Mouse (Mus musculus) gonadal fat pad, adult 2 months (tissue): Measurements from ENCODE around the gene Farsa. TPM values are rescaled to one million over a fixed set of nuclear protein-coding genes. Genes with fewer than 3 reads are reported as not detected.

ENCODE experiments used
- DNase-seq: peaks from one replicate; pipeline ENCODE4 v3.0.0-alpha.2; 2012; ENCODE audit warnings: low read depth
- polyA plus RNA-seq: library from polyadenylated mRNA; depleted of rRNA; stranded (reverse); fragments of >200 nt; gene quantifications from 2 replicates; pipeline ENCODE4 v1.2.3, GENCODE M21; 2012

Farsa gene
- polyA plus RNA-seq, 1 experiment: 52.1 TPM

DNA sequence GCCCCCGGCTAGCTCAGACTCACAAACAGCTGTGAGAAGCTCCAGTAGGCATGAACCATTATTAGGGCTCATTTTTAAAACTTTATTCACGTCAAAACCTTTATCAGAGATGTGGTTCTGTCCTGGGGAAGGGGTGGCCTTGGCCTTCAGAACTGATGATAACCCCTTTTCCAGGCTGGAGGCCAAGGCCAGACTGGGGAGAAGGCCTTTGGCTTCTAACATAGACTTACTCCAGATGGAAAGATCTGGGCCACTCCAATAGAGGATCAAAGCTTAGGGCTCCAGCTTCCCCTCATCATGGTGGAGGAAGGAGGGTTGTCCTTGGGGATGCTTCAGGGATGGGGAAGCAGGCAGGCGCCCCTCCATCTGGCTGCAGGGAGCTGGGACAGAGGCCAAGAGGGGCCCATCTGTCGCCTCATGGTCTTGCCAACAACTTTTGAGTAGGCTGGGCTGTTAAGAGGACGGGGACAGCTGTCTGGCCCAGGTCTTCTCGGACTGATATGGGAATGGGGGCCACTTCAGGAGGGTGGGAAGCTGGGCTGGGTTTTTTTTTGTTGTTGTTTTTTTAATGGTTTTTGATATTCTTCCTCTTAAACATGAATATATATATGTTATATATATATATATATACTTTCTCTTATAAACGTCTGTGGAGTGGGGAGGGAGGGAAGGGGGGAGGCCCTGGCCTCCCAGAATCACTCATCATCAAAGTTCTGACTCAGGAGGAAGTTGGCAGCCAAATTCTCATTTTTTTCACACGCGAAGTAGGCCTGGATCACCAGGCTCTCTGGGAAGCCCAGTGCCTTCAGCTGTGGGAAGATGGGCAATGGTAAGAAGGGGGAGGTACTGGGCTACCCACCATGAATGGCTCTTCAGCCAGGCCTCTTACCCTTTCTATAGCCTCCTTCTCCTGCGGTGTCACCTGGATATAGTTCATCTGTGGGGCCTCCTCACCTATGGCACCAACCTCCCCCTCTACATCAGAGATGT lies 21.6 kb upstream of the Farsa start:
- DNase-seq: no peak

- DNase-seq: no peak
Measured at GRCm38 (mm10) chr8:84837149-84837911, 19.5 kb upstream of the Farsa start.

DNA sequence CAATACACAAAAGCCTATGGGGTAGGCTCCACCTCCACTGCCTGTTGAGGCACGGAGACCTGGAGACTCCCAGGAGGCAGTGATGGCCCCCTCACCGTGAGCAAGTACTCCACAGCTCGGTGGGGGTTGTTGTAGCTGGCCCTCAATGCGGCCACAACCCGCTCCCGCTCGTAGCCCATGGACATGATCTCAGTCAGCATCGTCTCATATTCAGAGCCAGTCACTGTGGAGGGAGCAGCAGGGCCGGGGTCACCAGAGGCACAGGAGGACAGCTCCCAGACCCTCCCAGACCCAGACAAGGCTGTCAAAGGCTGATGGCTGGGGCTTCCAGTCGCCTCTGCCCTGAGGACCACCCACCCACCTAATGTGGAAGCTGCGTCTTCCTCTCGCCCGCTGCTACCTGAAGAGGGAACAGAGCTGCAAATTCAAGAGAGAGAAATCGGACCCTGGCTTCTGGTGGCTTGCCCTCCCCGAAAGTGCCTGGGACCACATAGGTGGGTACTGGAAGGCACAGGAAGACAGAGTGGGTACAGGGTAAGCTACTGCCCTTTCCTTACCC lies 18.8 kb upstream of the Farsa start:
- no peak for DNase-seq

- DNase-seq: no peak
Measured at GRCm38 (mm10) chr8:84838513-84838912, 18.3 kb upstream of the Farsa start.

DNA sequence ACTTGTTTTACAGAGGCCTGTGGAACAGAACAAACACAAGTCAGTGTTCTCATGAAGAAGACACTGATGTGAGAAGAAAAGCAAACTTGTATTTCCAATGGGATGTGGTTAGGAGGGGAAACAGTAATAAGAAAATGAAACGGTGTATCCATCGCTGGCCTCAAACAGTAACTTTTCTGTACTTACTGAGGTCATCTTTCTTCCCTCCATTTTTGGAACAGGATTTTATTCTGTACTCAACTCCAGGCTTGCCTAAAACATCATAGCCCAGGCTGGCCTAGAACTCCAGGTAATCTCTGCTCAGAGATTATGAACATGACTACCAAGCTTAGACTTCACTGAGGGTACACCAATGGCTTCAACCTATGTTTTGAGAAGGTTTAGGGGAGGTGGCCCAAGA lies 17.4 kb upstream of the Farsa start:
- DNase-seq: no peak

- DNase-seq: no peak
Measured at GRCm38 (mm10) chr8:84839875-84840247, 16.9 kb upstream of the Farsa start.

- DNase-seq: peak; percentile 49
Measured at GRCm38 (mm10) chr8:84840248-84840999, 16.4 kb upstream of the Farsa start, which contains the start of gene Rad23a. TSS of gene Rad23a (minus strand) at chr8:84840665.

- DNase-seq: no peak
Measured at GRCm38 (mm10) chr8:84841514-84841913, 15.3 kb upstream of the Farsa start.

DNA sequence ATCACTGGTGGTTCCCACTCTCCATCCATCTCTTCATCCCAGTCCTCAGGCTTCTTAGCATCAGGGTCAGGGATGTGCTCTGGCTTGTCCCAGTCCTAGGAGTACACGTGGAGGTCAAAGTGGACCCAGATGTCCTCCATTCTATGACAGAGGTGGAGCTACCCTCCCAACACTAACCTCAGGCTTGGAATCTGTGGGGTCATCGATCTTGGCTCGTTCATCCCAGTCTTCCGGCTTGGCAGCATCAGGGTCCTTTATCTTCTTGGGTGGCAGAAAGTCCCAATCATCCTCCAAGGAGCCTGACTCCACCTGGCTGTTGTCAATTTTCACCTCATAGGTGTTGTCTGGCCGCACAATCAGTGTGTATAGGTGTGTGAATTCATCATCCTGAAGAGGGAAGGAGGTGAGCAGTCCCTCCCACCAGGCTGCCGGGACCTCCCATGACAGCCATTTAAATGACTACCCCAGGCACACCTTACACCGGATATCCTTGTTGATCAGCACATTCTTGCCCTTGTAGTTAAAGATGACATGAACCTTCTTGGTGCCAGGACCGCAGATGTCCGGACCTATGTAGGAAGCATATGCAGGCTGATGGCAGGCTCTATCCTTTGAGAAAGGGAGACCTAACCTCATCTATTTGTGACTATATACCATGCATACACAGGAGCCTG lies 12.3 kb upstream of the Farsa start:
- DNase-seq: no peak

DNA sequence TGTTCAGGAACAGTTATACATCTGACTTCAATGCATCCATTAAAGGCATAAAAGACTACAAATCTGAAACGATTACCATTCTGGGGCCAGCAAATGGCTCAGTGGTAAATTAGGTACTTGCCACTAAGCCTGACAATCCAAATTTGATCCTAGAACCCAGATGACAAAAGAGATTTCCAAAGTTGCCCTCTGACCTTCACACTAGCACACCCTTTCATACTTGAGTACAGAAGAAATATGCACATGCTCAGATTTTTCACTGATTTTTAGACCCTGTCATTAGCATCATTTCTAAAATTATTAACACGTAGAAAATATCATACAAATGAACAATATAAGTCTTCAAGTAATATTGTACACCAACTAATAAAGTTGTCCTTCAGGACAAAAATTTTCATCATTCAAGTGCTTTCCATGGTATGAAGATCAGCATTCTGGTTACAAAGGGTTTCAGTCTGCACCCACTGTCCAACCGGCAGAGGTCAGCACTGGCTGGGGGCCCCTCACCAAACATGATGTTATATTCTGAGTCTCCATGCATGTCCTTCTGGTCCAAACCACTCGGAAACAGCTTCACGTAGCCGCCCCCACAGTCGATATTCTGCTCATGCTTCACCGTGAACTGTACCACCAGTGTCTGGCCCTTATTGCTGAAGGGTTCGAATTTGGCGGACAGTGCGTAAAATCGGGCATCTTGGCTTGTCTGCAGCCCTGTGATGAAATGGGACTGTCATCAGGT lies 11.3 kb upstream of the Farsa start:
- no peak for DNase-seq

GRCm38 (mm10) chr8:84846094-84846721 lies 10.6 kb upstream of the Farsa start:
- no peak for DNase-seq

- DNase-seq: peak; percentile 98
Measured at GRCm38 (mm10) chr8:84846722-84847572, 9.8 kb upstream of the Farsa start, which contains the start of gene Calr. TSS of gene Calr (minus strand) at chr8:84846934.

DNA sequence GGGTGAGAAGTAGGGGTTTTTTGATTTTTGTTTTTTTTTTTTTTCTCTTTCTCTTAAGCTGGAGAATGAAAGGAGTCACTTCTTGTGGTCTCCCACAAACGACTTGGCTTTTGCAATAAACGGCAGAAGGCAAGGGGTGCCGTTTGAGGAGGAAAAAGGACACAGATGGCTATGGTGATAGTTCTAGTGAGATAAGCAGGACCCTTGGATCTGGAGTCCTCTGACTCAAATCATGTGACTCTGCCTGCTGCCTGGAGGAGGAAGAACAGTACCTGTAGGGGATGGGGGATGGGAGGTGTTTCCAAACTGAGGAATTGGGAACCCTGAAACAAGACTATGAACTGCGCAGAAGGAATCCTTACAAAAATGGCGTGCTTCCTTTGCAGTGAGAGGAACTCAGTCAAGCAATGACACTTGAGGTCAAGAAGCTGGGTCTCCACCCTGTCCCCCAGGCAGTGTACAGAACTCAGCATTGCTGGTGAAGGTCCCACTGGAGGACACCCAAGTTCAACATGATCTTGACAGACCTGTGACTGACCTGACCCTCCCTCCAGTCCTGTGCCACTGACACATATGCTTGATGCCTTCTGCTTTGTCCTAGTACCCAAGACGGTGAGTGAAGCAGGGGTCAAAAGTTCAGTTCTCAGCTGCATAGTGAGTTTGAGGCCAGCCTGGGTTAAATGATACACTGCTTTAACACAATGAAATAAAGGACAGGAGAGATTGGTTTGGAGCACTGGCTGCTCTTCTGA lies 8.9 kb upstream of the Farsa start:
- DNase-seq: no peak

- no peak for DNase-seq
Measured at GRCm38 (mm10) chr8:84856434-84856833, 355 bp upstream of the Farsa start.

DNA sequence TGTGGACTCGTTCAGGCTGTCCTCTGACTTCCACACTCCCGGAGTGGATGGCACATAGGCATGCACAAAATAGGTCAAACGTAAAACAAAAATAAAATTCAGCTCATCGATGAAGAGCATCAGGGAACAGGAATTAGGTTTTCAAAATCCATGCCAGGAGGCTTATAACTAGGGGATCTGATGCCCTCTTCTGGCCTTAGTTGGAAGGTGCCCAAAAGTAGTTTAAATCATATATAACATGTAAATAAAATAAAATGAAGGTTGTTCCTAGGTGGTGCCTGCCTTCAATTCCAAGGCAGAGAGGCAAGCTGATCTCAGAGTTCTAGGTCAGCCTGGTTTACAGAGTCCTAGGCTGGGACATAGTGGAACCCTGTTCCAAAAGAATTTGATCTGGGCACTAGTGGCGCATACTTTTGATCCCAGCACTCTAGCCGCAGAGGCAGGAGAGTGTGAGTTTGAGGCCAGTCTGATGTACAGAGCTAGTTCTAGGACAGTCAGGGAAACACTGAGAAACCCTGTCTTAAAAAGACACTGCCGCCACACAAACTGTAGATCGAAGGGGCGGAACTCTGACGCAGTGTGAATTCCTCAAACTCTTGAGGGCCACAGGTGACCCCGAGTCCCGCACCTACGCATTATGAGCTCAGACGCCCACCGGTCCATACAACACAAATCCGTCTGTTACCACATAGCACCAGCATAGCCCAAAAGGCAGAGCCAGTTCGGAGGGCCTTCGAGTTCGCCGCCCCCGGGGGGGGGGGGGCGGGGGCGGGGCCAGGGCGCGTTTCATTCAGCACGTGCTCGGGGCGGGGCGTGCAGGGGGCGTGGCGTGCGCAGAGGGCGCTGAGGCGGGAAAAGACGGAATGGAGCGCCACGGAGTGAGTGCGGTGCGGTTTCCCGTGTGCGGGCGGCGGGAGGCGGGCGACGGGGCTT lies 14.9 kb downstream of the Farsa start, which contains the start of gene Syce2:
Gene Syce2 (plus strand): TSS at position 736 of the 933 bp plus-strand sequence.
- DNase-seq: no peak

DNA sequence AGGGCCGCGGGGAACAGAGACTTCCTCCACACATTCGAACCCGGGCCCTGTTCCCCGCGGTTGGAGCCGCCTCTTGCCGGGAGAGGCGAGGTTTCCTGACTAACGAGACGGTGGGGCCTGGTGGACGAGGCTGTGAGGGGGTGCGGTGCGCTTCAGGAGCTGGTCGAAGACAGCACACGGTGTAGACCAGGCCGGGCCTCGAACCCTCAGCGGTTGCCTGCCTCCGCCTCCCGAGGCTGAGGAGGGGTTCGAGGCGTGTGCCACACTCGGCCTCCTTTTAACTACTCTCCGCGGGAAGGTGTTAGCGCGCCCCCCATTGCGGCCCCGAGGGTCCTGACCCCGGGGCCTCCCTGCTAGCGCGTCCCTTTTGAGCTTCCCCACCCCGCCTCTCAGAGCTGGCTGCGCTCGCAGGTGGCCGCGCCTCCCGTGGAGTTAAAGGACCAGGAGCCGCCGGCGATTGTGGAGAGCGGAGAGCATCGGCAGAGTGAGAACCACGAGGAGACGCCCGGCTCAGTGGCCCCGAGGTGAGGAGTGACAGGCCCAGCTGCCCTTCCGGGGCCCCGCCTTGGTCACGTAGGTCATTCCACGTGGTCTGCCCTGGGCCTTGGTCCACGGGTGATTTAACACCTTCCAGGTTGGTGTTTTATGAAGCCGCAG lies 15.6 kb downstream of the Farsa start:
- DNase-seq: no peak
